Comparison of ENCODE assay signal across 8 mouse cellular contexts in genomic region chr10:33904530-33905481, GRCm38 (mm10). TPM values are rescaled to one million over a fixed set of nuclear protein-coding genes. Genes with fewer than 3 reads are reported as not detected.
DNase-seq lines count a peak whose midpoint lies in the region; ATAC-seq and TF ChIP-seq lines count a peak whose summit lies in the region.

Gene Rsph4a (plus strand): TSS chr10:33905111.

- no peaks in the 10 kb centered on the region for H3K36me3 ChIP-seq in hindbrain, embryonic 12.5 days
- H3K36me3 ChIP-seq in liver, postnatal 0 days (replicated peaks; ENCODE audit: insufficient read depth, low read length): no peaks in the 10 kb centered on the region

- 6% methylated on average over 17 of the region's 17 CpGs for WGBS in hindbrain, embryonic 12.5 days
- WGBS in liver, postnatal 0 days (ENCODE audit: insufficient replicate concordance): 6% methylated on average over 17 of the region's 17 CpGs

- no peak within 1 kb of the TSS for H3K27ac ChIP-seq in hindbrain, embryonic 12.5 days
- H3K27ac ChIP-seq in liver, postnatal 0 days (ENCODE audit: low read depth): no peak within 1 kb of the TSS

- peak within 1 kb of the TSS; percentile 33; the same call in 1 of the 2 replicates for H3K9ac ChIP-seq in hindbrain, embryonic 12.5 days
- peak within 1 kb of the TSS; percentile 44; the same call in 1 of the 2 replicates for H3K9ac ChIP-seq in liver, postnatal 0 days (replicated peaks)

- peak within 1 kb of the TSS; percentile 37 for H3K4me3 ChIP-seq in hindbrain, embryonic 12.5 days
- peak within 1 kb of the TSS; percentile 45 for H3K4me3 ChIP-seq in liver, postnatal 0 days (ENCODE audit: low read depth, low read length)

- TF ChIP-seq CTCF in liver, postnatal 0 days (IDR thresholded peaks at IDR 0.05; ENCODE audit: low read depth): no peak

- peaks cover 4% of the 10 kb centered on the region; the same call in 1 of the 2 replicates for H3K4me1 ChIP-seq in hindbrain, embryonic 12.5 days
- no peaks in the 10 kb centered on the region for H3K4me1 ChIP-seq in liver, postnatal 0 days (ENCODE audit: insufficient read depth)

- H3K9me3 ChIP-seq in hindbrain, embryonic 12.5 days (replicated peaks): no peaks in the 10 kb centered on the region
- H3K9me3 ChIP-seq in liver, postnatal 0 days (ENCODE audit: low read length): no peaks in the 10 kb centered on the region

- no peaks in the 10 kb centered on the region for H3K27me3 ChIP-seq in hindbrain, embryonic 12.5 days
- H3K27me3 ChIP-seq in liver, postnatal 0 days (ENCODE audit: insufficient read depth, low read length): no peaks in the 10 kb centered on the region

- peak; percentile 98 for ATAC-seq in hindbrain, embryonic 12.5 days (ENCODE audit: low FRiP score)
- ATAC-seq in liver, postnatal 0 days: peak; percentile 99
- ATAC-seq in megakaryocyte-erythroid progenitor cell, adult 5-6 weeks (replicated peaks; ENCODE audit: low FRiP score, low TSS enrichment, poor library complexity, severe bottlenecking): no peak

- DNase-seq in 3T3-L1 (ENCODE audit: low read depth, low spot score) (peak; percentile 64), WW6 (ENCODE audit: low read depth, low spot score) (peak; percentile 74)
- peak; percentile 23 for DNase-seq in fibroblast of lung, adult 2 months (ENCODE audit: low read depth)
- DNase-seq in layer of hippocampus, adult 8-10 months (ENCODE audit: low spot score in 2 of 2): peak; percentile 62 to 70
- DNase-seq in liver, postnatal 0 days: peak; percentile 74
- DNase-seq in retina, embryonic 14.5 days (ENCODE audit: low spot score): peak; percentile 74

- TF ChIP-seq EP300 in liver, postnatal 0 days (IDR thresholded peaks at IDR 0.05; ENCODE audit: low read depth): no peak

- H3K4me2 ChIP-seq in hindbrain, embryonic 12.5 days (replicated peaks): peak within 1 kb of the TSS; percentile 62
- peak within 1 kb of the TSS; percentile 76 for H3K4me2 ChIP-seq in liver, postnatal 0 days (ENCODE audit: low read depth, low read length)

RNA-seq across cellular contexts. Expression of gene Rsph4a, which starts in this region (rescaled TPM):
- polyA plus RNA-seq in hindbrain, embryonic 12.5 days (2016; fragmentation: Nextera tagmentation; extraction: Ambion mirVana): 0.71 and 1.3 TPM in 2 replicates
- total RNA-seq in layer of hippocampus, adult 8-10 months (2022): 1 to 10 TPM; 4.4 to 6.5 (median 5.9) TPM
- polyA plus RNA-seq in liver, postnatal 0 days (2015; fragmentation: Nextera tagmentation; extraction: Ambion mirVana): 0.06 and 0.07 TPM in 2 replicates
- total RNA-seq in megakaryocyte-erythroid progenitor cell, adult 5-6 weeks (2014; fragmentation: Nextera tagmentation): not detected in 2 replicates
- not detected in 2 replicates for total RNA-seq in megakaryocyte-erythroid progenitor cell, adult 5-6 weeks (2017)

Comparison
In these comparisons a context has a peak if more than half of its experiments do, and no peak if none do; other contexts are left out.
1. RNA of gene Rsph4a (total RNA-seq): 4.4 to 6.5 TPM in layer of hippocampus, adult 8-10 months; not detected in megakaryocyte-erythroid progenitor cell, adult 5-6 weeks; every median in the first group is over 4 times any median in the second.
2. Peak in DNase-seq, ATAC-seq, H3K4me3 ChIP-seq, H3K9ac ChIP-seq and H3K4me2 ChIP-seq in liver, postnatal 0 days; RNA of the gene not detected or under 1 TPM.
3. DNase-seq: peak in every context shown above with its lines; median percentile 74 in WW6; 74 in liver, postnatal 0 days; 74 in retina, embryonic 14.5 days; 66 in layer of hippocampus, adult 8-10 months; 64 in 3T3-L1; 23 in fibroblast of lung, adult 2 months.